Mouse (Mus musculus) neutrophil, adult 83 days (primary cell): Measurements from ENCODE around the gene Ctdspl. TPM values are rescaled to one million over a fixed set of nuclear protein-coding genes. Genes with fewer than 3 reads are reported as not detected.

Source experiments
- total RNA-seq, 2 experiments: library from RNA; stranded (reverse); gene quantifications; one replicate each; pipeline ENCODE4 v1.2.4; 2023

The Ctdspl gene
- 10 to 100 TPM; 20.7 to 22.2 TPM for total RNA-seq

DNA sequence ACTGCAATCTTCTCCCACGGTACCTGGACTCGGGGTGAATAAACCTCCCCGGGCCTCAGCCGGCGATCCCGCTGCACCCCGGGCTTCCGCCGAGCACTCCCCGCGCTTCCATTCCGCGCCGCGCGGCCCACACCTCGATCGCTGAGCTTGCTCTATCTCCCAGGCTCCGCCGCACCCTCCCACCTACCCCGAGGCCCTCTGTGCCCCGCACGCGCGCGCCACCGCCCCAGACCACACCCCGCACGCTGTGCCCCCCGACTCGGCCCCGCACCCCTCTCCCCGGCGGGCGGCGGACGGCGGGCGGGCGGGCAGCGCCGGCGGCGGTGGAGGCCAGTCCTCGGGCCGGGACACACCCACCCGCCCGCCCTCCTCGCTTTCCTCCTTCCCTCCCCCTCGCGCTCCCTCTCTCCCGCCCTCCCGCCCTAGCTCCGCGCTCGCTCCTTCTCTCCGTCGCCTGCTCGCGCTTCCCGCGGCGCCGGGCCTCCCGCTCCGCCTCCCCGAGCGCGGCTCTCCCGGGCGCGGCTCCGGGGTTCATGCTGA is at the start of gene Ctdspl:
Ctdspl (plus strand) TSS at position 343 of the 540 bp plus-strand sequence.

DNA sequence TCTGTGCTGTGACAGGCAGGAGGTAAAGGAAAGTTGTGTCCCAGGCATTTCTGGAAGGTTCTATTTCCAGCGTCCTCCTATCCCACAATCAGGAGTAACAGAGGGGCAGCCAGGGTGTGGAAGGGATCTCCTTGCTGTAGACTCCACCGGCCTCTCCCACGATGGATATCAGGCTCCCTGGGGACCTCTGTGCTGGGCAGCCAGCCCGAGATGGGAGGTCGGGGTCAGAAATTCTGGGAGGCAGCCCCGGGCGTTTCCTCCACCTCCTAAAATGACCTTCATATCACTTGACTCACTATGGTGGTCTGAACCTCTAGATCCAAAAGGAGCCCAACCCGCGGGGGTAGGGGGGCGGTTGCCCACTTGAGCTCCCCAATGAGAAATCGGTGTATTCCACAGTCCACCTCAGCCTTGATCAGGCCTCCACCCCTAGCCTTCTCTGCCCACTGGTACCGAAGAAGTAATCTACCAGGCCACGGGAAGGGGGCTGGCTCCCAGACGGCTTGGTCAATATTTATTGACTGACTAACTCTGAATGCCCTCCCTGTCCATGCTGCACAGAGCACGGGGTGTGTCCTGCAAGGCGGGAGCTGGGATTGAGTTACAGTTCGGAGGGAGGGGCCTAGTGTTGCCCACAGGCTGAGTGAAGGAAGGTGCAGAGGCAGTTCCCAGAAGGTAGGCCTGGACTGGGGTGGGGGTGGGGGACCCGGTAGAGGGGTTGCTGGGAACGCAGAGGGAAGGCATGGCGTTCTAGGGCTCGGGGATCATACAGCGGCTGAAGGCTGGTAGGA is 126.1 kb downstream of the Ctdspl start, which contains the start of gene Vill:
Vill (plus strand) TSS at position 625 of the 791 bp plus-strand sequence.

Other genes starting within 250 kb of the Ctdspl start
- gene Vill, start 126.3 kb downstream of the Ctdspl start, total RNA-seq, result 10 to 100 TPM; 46.5 to 50.8 TPM
- gene Plcd1, start 167.0 kb downstream of the Ctdspl start, total RNA-seq, result 1 to 10 TPM in 1 of 2 experiments, under 1 TPM in 1; 0.85 to 2.3 TPM
- gene Dlec1, start 176.0 kb downstream of the Ctdspl start, total RNA-seq, result under 1 TPM in 1 of 2 experiments, not detected in 1; 0.57 TPM
- gene Acaa1b, start 230.6 kb downstream of the Ctdspl start, total RNA-seq, result under 1 TPM; 0.26 to 0.88 TPM
- not detected for gene Gm47289, start 232.7 kb downstream of the Ctdspl start, total RNA-seq